Mouse (Mus musculus) T-cell, adult 66 days (primary cell): ENCODE measurements around the gene Lin7c. TPM values are rescaled to one million over a fixed set of nuclear protein-coding genes. Genes with fewer than 3 reads are reported as not detected.

Source experiments
- total RNA-seq, 2 experiments: library from RNA; stranded (reverse); gene quantifications; 3 replicates in 1 of 2; 4 replicates in 1 of 2; pipeline ENCODE4 v1.2.4; 2023

Lin7c gene
- total RNA-seq = 10 to 100 TPM; 63.1 to 70.5 TPM

DNA sequence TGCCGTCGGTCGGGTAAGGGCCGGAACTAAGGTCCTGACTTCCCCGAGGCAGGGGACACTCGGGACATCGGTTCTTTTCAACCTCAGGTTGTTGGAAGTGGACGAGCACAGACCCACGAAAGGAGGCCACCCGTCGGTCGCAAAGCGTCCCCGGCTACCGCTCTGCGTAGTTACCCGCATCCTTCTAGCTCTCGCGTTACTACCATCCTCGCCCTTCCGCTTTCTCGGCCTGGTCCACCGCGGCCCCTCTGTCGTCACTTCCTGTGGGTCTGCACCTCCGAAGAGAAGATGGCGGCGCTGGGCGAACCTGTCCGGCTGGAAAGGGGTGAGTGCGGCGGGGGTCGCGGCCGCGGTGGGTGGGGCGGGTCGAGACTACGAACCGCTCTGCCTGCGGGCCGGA is at the start of gene Lin7c:
TSS of gene Lin7c (plus strand) at position 257 of the 400 bp plus-strand sequence.

DNA sequence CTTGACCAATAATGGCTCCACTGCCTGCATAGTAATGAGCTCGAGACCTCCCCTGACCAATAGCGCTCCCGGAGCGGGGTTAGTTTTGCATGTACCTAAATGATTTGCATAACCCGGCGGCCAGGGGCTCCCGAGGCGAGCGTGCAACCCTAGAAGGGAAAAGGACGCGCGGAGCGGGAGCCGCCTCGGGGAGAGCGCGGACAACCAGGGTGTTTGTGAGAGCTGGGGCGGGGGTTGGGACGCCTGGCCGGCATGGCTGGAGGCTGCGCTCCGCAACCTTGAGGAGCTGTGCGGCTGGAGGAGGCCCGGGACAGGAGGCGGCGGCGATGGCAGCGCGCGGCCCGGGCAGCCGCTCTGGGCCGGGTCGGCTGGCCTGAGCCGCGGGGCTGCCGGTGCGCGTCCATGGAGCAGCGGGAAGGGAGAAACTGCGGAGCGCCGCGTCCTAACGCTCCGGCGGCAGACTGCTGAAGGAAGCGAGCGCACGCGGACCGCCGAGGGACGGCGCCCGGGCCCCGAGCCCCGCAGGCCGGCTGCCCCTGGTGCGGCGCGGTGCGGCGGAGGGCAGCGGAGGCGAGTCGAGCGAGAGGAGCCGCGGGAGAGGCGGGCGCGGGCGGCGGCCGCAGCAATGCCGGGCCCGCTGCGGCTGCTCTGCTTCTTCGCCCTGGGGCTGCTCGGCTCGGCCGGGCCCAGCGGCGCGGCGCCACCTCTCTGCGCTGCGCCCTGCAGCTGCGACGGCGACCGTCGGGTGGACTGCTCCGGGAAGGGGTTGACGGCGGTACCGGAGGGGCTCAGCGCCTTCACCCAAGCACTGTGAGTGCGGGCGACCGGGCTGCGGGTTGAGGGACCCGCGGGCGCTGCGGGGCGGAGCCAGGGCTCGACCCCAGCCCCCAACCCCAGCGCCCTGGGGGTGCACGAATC is 27.1 kb downstream of the Lin7c start, which contains the start of gene Lgr4:
TSS of gene Lgr4 (plus strand) at position 152 of the 918 bp plus-strand sequence.

Other genes with a start within 250 kb of the Lin7c start
- gene Bdnf, start 216.2 kb upstream of the Lin7c start, total RNA-seq = not detected
- under 1 TPM; 0.20 to 0.21 TPM for gene Lgr4, start 26.8 kb downstream of the Lin7c start, total RNA-seq
- 1 to 10 TPM; 4.3 to 4.8 TPM for gene Ccdc34, start 127.0 kb downstream of the Lin7c start, total RNA-seq